Mouse (Mus musculus): ENCODE measurements around the gene Tbc1d8.

DNA sequence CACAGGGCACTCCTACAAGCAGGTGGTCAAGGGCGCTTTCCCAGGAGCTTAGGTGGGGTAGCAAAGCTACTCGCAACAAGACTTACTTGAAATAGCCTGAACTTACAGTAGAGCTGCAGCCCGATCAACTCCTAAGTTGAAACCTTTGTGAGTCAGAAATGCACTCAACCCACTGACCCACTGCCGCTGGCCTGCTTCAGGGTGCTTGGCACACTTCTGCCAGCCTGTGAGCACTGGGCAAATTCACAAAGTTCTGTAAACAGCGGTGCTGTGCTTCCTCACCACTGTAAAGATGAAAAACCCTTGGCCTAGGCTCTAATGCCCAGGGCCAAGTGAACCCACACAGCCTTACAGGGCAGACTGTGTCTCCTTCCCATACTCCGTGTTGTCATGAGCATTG, 57.6 kb downstream of the Tbc1d8 start:
- TF ChIP-seq CTCF (IDR thresholded peaks at IDR 0.05; ENCODE audit: borderline replicate concordance, control insufficient read depth, extremely low read depth, insufficient read depth, low read length, poor library complexity) (no peak), POLR2A (IDR thresholded peaks at IDR 0.05; ENCODE audit: control insufficient read depth, extremely low read depth, insufficient read depth, low read length, poor library complexity) (no peak)

Data from thymus, adult 2 months (tissue).